Mouse (Mus musculus) megakaryocyte, embryonic 14.5 days (primary cell): ENCODE data around the gene Lef1. TPM values are rescaled to one million over a fixed set of nuclear protein-coding genes. Genes with fewer than 3 reads are reported as not detected.

Experiments
- H3K27me3 ChIP-seq: replicated peaks from 2 replicates; pipeline ENCODE3; 2012; ENCODE audit warnings: inconsistent platforms
- H3K36me3 ChIP-seq: replicated peaks from 2 replicates; pipeline ENCODE3; 2012; ENCODE audit warnings: low read length, inconsistent platforms, mixed read lengths
- H3K4me1 ChIP-seq: 2 replicates; pipeline ENCODE4 v1.6.1; 2012; ENCODE audit warnings: inconsistent platforms
- H3K4me3 ChIP-seq: replicated peaks from 2 replicates; pipeline ENCODE3; 2012; ENCODE audit warnings: moderate library complexity, mild to moderate bottlenecking, inconsistent platforms
- H3K9me3 ChIP-seq: 2 replicates; pipeline ENCODE4 v1.6.1; 2012; ENCODE audit warnings: inconsistent platforms
- FLI1 ChIP-seq: IDR thresholded peaks from 2 replicates; pipeline ENCODE4 v1.6.1; 2012; ENCODE audit warnings: low read length, inconsistent platforms, mixed read lengths
- GATA1 ChIP-seq: IDR thresholded peaks from 3 replicates; pipeline ENCODE4 v1.6.1; 2012; ENCODE audit warnings: mixed read lengths, low read length, inconsistent platforms, borderline replicate concordance
- polyA plus RNA-seq: library from polyadenylated mRNA; stranded (reverse); fragments of >175 nt; gene quantifications from 2 replicates; pipeline ENCODE4 v1.2.3, GENCODE M21; 2012; ENCODE audit warnings: low replicate concordance; ENCODE audit not compliant: insufficient read depth

Gene Lef1
- polyA plus RNA-seq, 1 experiment: not detected

DNA sequence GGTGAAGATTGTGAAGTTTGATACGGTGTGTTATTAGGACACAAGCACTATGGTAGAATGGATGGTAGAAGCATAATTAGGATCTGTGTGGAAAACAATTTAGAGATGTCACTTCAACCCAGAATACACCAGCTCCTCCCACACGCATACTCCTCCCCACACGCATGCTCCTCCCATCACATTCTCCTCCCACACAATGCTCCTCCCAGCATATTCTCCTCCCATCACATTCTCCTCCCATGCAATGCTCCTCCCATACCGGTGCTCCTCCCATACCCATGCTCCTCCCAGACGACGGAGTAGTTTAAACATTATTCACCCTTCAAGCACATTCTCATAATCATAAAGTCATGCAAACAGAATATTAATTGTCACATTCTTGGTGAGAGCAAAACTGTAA, 26.5 kb upstream of the Lef1 start:
- TF ChIP-seq GATA1 (no peak), FLI1 (no peak)
- H3K27me3 ChIP-seq: peaks cover 26% of the 10 kb centered on the region
- peak overlapping the region; percentile 33 for H3K4me3 ChIP-seq
- no peaks in the 10 kb centered on the region for H3K36me3 ChIP-seq
- peaks cover 4% of the 10 kb centered on the region; the same call in 1 of the 2 replicates for H3K9me3 ChIP-seq
- H3K4me1 ChIP-seq: peaks cover 10% of the 10 kb centered on the region

DNA sequence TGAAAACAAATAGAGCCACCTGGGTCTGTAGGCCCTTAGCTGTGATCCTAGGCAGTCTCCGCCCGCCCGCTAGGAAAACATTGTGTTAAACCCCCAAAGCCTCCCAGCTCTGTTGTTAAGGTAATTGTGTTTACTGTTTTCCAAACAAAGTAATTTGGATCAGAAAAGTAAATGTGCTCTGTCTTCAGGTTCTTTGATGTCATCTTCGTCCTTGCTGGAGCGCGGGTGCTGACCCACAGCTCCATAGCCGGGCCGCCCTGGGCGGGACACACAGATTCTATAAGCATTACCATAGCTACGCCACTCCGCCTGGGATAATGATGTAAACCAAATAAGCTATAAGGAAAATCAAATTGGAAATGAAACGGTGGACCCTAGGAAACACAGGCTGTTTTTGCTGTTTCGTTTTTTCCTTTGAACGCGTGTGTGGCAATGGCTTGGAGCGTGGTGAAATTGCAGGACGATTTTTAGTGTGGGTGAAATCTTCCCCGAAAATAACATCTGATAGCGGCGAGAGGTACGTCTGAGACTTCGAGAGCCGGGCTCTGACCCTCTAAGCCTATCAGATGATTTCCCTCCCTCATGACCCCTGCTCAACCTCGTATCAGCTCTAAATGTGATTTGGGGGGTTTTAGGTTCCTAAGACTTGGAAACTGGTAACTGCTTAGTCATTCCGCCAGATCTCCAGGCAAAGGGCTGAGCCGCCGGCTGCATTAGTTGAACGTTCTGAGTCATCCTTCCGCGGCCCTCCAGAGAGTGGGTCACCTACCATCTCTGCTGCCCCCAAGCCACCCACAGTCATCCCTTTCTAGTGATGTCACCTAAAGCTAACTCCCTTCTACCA, 25.3 kb upstream of the Lef1 start:
- H3K36me3 ChIP-seq: no peaks in the 10 kb centered on the region
- no peak for TF ChIP-seq GATA1
- H3K4me3 ChIP-seq: peak overlapping the region; percentile 48
- peaks cover 4% of the 10 kb centered on the region; the same call in 1 of the 2 replicates for H3K9me3 ChIP-seq
- peaks cover 10% of the 10 kb centered on the region for H3K4me1 ChIP-seq
- peaks cover 27% of the 10 kb centered on the region for H3K27me3 ChIP-seq

DNA sequence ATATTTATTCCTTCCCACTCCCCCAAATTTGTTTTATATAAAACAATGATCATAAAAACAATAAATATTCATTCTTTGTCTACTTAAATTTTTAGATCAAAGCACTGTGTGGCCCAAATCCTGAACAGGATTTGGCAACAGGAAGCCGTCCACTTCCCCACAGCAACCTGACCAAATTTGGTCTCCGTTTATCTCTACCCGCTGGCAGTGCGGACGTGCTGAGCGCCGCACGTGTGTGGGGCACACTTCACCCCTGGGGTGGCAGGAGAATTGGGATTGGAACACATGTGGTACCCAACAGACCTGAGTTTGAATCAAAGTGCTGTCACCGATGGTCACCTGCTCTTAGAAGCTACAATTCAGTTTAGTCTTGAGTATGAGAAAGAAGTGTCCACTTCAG, 24.3 kb upstream of the Lef1 start:
- Histone ChIP-seq H3K4me3 (no peak overlapping the region), H3K27me3 (peaks cover 29% of the 10 kb centered on the region), H3K4me1 (peaks cover 10% of the 10 kb centered on the region), H3K9me3 (peaks cover 4% of the 10 kb centered on the region; the same call in 1 of the 2 replicates), H3K36me3 (no peaks in the 10 kb centered on the region)
- TF ChIP-seq GATA1 (no peak), FLI1 (no peak)

DNA sequence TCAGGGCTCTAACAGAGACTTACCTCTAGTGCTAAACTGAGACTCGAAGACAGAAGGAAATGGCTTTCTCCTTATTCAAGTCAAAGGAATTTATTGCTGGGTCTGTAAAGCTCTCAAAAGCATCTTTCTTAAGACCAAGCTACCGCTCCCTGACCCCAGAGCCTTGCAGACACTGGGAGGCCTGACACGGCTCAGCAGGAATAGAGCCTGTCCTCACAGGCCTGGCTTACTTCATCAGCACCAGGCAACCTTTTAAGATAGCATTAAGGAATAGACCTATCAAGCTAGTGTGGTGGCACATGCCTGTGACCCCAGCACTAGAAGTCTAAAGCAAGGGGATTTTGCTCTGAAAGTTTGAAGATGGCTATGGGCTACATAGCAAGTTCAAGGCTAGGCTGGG, 20.6 kb upstream of the Lef1 start:
- Histone ChIP-seq H3K4me3 (no peak overlapping the region), H3K27me3 (peaks cover 40% of the 10 kb centered on the region), H3K36me3 (no peaks in the 10 kb centered on the region), H3K4me1 (peaks cover 7% of the 10 kb centered on the region), H3K9me3 (peaks cover 4% of the 10 kb centered on the region; the same call in 1 of the 2 replicates)
- TF ChIP-seq GATA1: no peak

DNA sequence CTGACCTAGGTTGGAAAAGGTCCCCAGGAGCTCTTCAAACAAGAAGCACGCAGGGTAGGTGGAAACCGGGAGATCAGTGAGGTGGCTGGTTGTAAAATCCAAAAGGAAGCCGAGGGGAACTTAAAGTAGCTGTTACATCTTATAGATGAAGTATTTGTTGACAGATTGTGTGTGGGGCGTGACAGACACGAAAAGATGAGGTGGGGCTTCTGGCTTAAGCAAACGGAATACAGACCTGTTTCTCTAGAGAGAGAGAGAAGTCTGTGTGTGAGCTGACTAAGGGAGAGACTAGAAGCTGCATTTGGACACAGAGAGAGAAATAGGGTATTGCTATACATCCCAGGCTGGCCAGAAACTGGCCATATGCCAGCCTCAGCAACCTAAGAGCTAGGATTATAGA, 18.2 kb upstream of the Lef1 start:
- H3K36me3 ChIP-seq: no peaks in the 10 kb centered on the region
- H3K4me3 ChIP-seq: no peak overlapping the region

DNA sequence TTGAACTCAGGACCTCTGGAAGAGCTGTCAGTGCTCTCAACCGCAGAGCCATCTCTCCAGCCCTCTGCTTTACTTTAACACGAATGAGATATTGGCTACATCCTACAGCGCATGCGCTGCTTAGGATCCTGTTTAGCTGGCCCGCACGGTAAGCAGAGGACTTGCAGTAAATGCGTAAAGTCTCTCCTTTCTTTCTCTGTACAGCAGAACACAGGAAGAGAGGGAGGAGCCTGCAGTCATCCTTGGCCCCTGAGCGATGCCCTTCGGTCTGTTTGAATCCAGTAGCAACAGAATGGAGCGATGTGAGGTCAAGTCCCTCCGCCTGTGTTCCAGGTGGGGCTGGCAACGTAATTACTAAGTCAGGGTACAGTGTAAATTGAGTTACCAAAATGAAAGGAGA, 16.5 kb upstream of the Lef1 start:
- Histone ChIP-seq H3K9me3 (no peaks in the 10 kb centered on the region), H3K36me3 (no peaks in the 10 kb centered on the region), H3K27me3 (peaks cover 22% of the 10 kb centered on the region), H3K4me3 (no peak overlapping the region), H3K4me1 (no peaks in the 10 kb centered on the region)
- no peak for TF ChIP-seq FLI1
- TF ChIP-seq GATA1: no peak

More for the DNA sequence above, 18.2 kb upstream of the Lef1 start:
- no peak for TF ChIP-seq GATA1
- TF ChIP-seq FLI1: no peak
- H3K4me1 ChIP-seq: no peaks in the 10 kb centered on the region
- no peaks in the 10 kb centered on the region for H3K9me3 ChIP-seq
- H3K27me3 ChIP-seq: peaks cover 29% of the 10 kb centered on the region

DNA sequence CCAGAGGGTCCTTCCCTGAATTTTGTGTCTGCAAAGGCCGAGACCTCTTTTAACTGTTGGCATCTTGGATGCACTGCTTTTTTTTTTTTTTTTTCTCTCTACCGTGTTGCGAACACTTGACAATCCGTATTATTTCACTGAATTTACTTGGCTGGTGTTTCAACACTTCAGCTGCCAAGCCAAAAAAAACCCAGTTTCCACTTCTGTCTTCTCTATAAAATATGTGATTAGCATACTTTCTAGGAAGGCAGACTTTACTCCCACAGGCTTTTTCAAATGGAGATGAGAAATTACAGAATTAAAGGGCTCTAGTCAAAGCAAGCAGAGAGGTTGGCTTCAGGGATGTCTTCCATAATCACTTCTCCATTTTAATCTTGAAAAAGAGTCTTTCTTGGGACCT, 14.2 kb upstream of the Lef1 start:
- H3K4me3 ChIP-seq: no peak overlapping the region
- H3K27me3 ChIP-seq: peaks cover 25% of the 10 kb centered on the region
- H3K4me1 ChIP-seq: no peaks in the 10 kb centered on the region
- H3K9me3 ChIP-seq: peaks cover 6% of the 10 kb centered on the region; the same call in 1 of the 2 replicates
- TF ChIP-seq FLI1: no peak
- no peak for TF ChIP-seq GATA1
- H3K36me3 ChIP-seq: no peaks in the 10 kb centered on the region

DNA sequence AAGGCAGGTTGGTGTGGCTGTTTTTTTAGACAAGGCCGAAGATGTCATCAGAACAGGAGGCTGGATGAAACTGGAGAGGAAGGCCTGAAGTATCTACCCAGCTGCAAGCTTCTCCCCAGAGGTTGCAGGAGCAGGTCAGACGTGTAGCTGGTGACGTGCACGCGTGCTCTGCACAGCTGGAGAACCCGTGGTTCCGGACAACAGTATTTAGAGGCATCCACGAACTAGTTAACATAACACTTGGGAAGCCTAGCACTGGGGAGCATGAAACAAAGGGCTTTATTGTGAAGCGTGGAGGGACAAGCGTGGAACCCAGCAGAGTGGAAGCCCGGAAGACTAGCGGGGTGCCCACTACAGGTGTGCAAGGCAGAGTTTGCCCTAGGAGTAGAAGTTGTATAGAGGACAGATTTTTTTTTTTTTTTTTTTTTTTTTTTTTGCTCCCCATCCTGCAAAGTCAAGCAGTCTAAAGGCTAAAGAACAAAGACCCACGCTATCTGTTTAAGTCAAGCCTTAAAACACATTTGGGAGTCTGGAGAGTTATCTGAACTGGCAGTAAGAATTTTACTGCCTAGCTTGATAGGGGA, 8.0 kb upstream of the Lef1 start:
- TF ChIP-seq GATA1: no peak
- TF ChIP-seq FLI1: no peak
- Histone ChIP-seq H3K4me3 (no peak overlapping the region), H3K36me3 (no peaks in the 10 kb centered on the region), H3K27me3 (peaks cover 62% of the 10 kb centered on the region), H3K4me1 (peaks cover 16% of the 10 kb centered on the region), H3K9me3 (peaks cover 6% of the 10 kb centered on the region; the same call in 1 of the 2 replicates)

DNA sequence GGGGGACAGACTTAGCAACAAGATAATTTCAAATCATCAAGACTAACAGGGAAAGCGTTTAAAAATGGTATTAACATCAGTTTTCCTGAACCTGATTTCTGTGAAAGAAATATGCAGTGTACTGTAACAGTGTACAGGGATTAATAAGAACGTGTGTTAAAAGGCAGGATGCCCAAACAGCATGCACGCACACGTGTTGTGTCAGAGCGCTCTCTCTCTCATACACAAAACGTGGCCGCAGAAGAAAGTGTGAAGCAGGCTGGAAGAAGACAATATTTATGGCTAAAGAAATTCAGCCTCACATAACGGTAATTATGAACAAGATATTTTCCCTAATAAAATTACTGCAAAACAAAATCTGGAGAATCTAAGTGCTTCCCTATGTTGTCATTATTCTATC, 4.9 kb upstream of the Lef1 start:
- H3K9me3 ChIP-seq: 0 out of 2 replicates have a peak, but pooled peaks cover 6% of the 10 kb centered on the region
- peaks cover 87% of the 10 kb centered on the region for H3K27me3 ChIP-seq
- H3K4me3 ChIP-seq: no peak overlapping the region
- H3K36me3 ChIP-seq: no peaks in the 10 kb centered on the region
- H3K4me1 ChIP-seq: peaks cover 30% of the 10 kb centered on the region
- TF ChIP-seq FLI1 (no peak), GATA1 (no peak)

DNA sequence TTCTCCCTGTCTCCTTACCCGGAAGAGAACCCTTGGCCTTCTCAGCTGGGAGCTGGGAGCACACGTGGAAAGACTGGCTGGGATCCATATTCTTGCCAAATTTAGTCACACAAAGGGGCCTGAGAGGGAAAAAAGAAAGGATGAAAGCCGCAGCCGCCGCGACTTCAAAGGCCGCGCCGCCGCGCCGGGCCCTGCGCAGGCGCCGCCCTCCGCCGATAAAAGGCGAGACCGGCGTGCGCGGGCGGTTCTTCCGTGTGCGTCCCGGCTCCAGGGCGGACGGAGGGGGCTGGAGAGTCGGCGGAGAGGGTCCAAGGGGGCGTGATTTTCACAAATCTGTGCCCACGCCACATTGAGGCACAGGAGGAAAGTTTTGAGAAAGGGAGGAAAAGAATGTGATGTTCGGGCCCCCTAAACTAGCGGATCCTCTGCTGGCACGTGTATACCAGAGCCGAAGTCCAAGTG, 4.3 kb upstream of the Lef1 start:
- no peaks in the 10 kb centered on the region for H3K36me3 ChIP-seq
- H3K27me3 ChIP-seq: peaks cover 89% of the 10 kb centered on the region
- peak overlapping the region; percentile 88 for H3K4me3 ChIP-seq
- H3K9me3 ChIP-seq: 0 out of 2 replicates have a peak, but pooled peaks cover 2% of the 10 kb centered on the region
- H3K4me1 ChIP-seq: peaks cover 36% of the 10 kb centered on the region
- TF ChIP-seq GATA1 (no peak), FLI1 (no peak)
